Mouse (Mus musculus) liver, embryonic 14.5 days (tissue): ENCODE measurements around the gene Dpysl5. TPM values are rescaled to one million over a fixed set of nuclear protein-coding genes. Genes with fewer than 3 reads are reported as not detected.

Experiments used
- ATAC-seq: fragments of 200-750 bp; cut with Nextera tagmentation; 2 replicates; pipeline ENCODE4 v1.8.0; 2017; ENCODE audit warnings: moderate number of reproducible peaks, mild to moderate bottlenecking, moderate library complexity; ENCODE audit not compliant: insufficient read depth
- DNase-seq, 3 experiments: peaks; one replicate each; pipeline ENCODE4 v3.0.0-alpha.2; 2012 to 2013; ENCODE audit warnings: low read depth in 3 of 3, low spot score in 3 of 3
- H3K27ac ChIP-seq: fragments of 300-500 bp; sonication (generic); 2 replicates; pipeline ENCODE4 v1.5.1; 2014; ENCODE audit warnings: moderate library complexity, mild to moderate bottlenecking, control low read depth, inconsistent platforms
- H3K27me3 ChIP-seq: fragments of 300-500 bp; sonication (generic); 2 replicates; pipeline ENCODE4 v1.6.1; 2014; ENCODE audit warnings: mild to moderate bottlenecking, low read length, moderate library complexity; ENCODE audit not compliant: control insufficient read depth, insufficient read depth
- H3K36me3 ChIP-seq: fragments of 300-500 bp; sonication (generic); replicated peaks from 2 replicates; pipeline ENCODE4 v1.6.1; 2014; ENCODE audit warnings: low read depth; ENCODE audit not compliant: control insufficient read depth, insufficient read depth
- H3K4me1 ChIP-seq, 2 experiments: fragments of 200-500 bp in 1 of 2; fragments of 300-500 bp in 1 of 2; sonication (generic) in 1 of 2; replicated peaks; 2 replicates each; pipeline ENCODE4 v1.6.1; 2012 to 2014; ENCODE audit warnings: antibody characterized with exemption in 1 of 2, inconsistent platforms in 1 of 2, low read length in 1 of 2; ENCODE audit not compliant: control insufficient read depth in 2 of 2, insufficient read depth in 2 of 2
- H3K4me2 ChIP-seq: fragments of 300-500 bp; sonication (generic); 2 replicates; pipeline ENCODE4 v1.6.1; 2014; ENCODE audit warnings: low read depth, mild to moderate bottlenecking, control low read depth, moderate library complexity
- H3K4me3 ChIP-seq, 2 experiments: fragments of 200-500 bp in 1 of 2; fragments of 300-500 bp in 1 of 2; sonication (generic) in 1 of 2; 2 replicates each; pipeline ENCODE4 v1.5.1; 2012 to 2014; ENCODE audit warnings: low read depth in 2 of 2, low read length in 2 of 2, mild to moderate bottlenecking in 2 of 2, control low read depth in 1 of 2, inconsistent platforms in 1 of 2, moderate library complexity in 1 of 2; ENCODE audit not compliant: insufficient read depth in 1 of 2
- H3K9ac ChIP-seq: fragments of 300-500 bp; sonication (generic); replicated peaks from 2 replicates; pipeline ENCODE4 v1.6.1; 2014; ENCODE audit warnings: mild to moderate bottlenecking, control low read depth, moderate library complexity
- H3K9me3 ChIP-seq: fragments of 300-500 bp; sonication (generic); 2 replicates; pipeline ENCODE4 v1.6.1; 2016; ENCODE audit warnings: low read length, mixed read lengths; ENCODE audit not compliant: control insufficient read depth
- CTCF ChIP-seq: IDR thresholded peaks from 2 replicates; pipeline ENCODE4 v1.5.1; 2016; ENCODE audit warnings: antibody characterized with exemption, low read depth, control low read depth
- EP300 ChIP-seq: IDR thresholded peaks from 2 replicates; pipeline ENCODE4 v1.6.1; 2016; ENCODE audit warnings: antibody characterized with exemption, low read depth
- WGBS: fragments of 180-500 bp; shearing (Covaris S2); extraction: QIAGEN DNeasy Blood & Tissue Kit; methylation state at CpG from one replicate; pipeline ENCODE4 v1.1.7; 2014; ENCODE audit not compliant: insufficient replicate concordance; 5-methylcytosine and 5-hydroxymethylcytosine counted together
- polyA plus RNA-seq, 2 experiments: library from polyadenylated mRNA; depleted of rRNA in 1 of 2; stranded (reverse) in 1 of 2; unstranded in 1 of 2; fragments of >200 nt; fragmentation: Nextera tagmentation in 1 of 2; extraction: Ambion mirVana in 1 of 2; gene quantifications; 2 replicates each; pipeline versions ENCODE4 v1.2.1 to v1.2.3; 2012 to 2014

The Dpysl5 gene
- polyA plus RNA-seq, 2 experiments: 0.15 to 0.23 TPM

- ATAC-seq (no peak), DNase-seq (no peak)
- Histone ChIP-seq H3K4me3 (no peak overlapping the region), H3K27ac (no peak overlapping the region), H3K36me3 (no peaks in the 10 kb centered on the region), H3K4me1 (peaks cover 0 to 3% of the 10 kb centered on the region in 2 experiments; a peak in 2 of 4 replicates), H3K4me2 (no peak overlapping the region), H3K27me3 (peaks cover 19% of the 10 kb centered on the region), H3K9ac (no peak overlapping the region), H3K9me3 (no peaks in the 10 kb centered on the region)
- 59% methylated on average over 8 of the region's 8 CpGs for WGBS
- TF ChIP-seq EP300: no peak
- TF ChIP-seq CTCF: no peak
These were observed 107.5 kb downstream of the Dpysl5 start for GRCm38 (mm10) chr5:30818758-30819309.

GRCm38 (mm10) chr5:30822689-30823088 lies 111.3 kb downstream of the Dpysl5 start:
- no peak overlapping the region for H3K9ac ChIP-seq
- H3K4me2 ChIP-seq: no peak overlapping the region
- no peaks in the 10 kb centered on the region for H3K36me3 ChIP-seq
- ATAC-seq (no peak), DNase-seq (no peak)
- 53% methylated on average over 5 of the region's 5 CpGs for WGBS
- H3K4me1 ChIP-seq: no peaks in the 10 kb centered on the region
- no peaks in the 10 kb centered on the region for H3K9me3 ChIP-seq
- H3K4me3 ChIP-seq: no peak overlapping the region
- TF ChIP-seq EP300: no peak
- no peak for TF ChIP-seq CTCF
- no peaks in the 10 kb centered on the region for H3K27me3 ChIP-seq
- H3K27ac ChIP-seq: no peak overlapping the region

DNA sequence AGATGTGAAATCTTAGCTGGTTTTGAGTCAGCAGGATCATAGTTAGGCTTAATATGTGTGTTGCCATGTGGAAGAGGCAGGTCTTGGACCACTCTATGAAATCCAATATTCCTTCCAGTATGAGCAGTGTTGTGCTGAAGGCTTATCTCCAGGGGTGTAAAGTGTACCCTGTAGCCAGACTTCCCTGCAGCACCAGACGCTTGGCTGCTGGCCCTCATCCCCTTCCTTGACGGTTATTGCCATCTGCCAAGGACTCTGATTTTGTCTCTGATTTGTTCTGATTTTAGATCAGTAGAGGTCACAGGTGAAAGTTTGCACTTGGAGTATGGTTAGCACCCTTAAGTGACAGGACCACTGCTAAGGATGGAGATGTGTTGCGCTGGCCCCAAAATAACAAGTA lies 111.7 kb downstream of the Dpysl5 start:
- Histone ChIP-seq H3K27ac (no peak overlapping the region), H3K36me3 (no peaks in the 10 kb centered on the region), H3K27me3 (no peaks in the 10 kb centered on the region), H3K9ac (no peak overlapping the region), H3K9me3 (no peaks in the 10 kb centered on the region), H3K4me1 (no peaks in the 10 kb centered on the region), H3K4me2 (no peak overlapping the region), H3K4me3 (no peak overlapping the region)
- DNase-seq: no peak
- WGBS: 71% methylated on average over 3 of the region's 3 CpGs
- no peak for ATAC-seq
- TF ChIP-seq EP300 (no peak), CTCF (no peak)

DNA sequence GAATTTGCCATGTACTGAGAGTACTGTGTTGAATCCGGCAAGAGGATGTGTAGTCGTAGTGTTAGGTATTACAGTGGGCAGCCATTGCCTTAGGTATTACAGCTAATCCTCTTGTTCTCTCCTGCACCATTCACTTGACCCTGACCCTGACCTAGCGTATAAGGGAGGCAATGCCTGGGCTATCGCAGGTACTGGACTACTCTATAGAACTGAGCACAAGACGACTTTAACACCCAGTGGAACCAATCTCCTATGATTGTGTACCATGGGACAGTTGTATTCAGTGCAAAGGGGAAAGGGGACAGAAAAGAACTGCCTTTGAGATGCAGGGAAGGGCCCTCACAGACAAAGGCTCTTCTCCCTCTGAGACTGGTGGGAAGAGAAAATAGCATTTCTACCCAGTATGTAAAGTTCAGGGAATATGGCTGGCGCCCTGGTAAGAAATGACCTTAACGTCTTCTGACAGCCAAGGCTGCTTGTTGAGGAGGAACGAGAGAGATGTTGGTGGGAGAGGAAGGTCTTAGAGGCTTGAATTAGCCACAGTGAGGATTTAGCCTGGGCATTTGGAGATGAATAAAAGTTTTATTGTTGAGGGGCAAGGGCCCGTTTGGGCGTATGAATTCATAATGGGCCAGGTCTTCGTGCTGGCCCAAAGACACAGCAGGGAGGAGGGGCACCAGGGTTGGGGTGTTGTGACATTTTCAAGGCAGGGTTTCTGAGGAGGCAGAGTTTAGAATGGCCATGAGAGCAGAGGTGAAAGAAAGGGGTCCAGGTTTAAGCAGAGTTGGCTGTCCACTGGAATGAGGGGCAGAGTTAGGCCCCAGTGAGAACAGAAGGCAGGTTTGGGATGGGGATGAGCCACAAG lies 113.0 kb downstream of the Dpysl5 start:
- 72% methylated on average over 11 of the region's 11 CpGs for WGBS
- Histone ChIP-seq H3K4me2 (no peak overlapping the region), H3K27me3 (no peaks in the 10 kb centered on the region), H3K9ac (no peak overlapping the region), H3K9me3 (no peaks in the 10 kb centered on the region), H3K4me3 (no peak overlapping the region), H3K4me1 (no peaks in the 10 kb centered on the region), H3K36me3 (no peaks in the 10 kb centered on the region), H3K27ac (no peak overlapping the region)
- no peak for ATAC-seq
- TF ChIP-seq EP300 (no peak), CTCF (no peak)
- DNase-seq: no peak

DNA sequence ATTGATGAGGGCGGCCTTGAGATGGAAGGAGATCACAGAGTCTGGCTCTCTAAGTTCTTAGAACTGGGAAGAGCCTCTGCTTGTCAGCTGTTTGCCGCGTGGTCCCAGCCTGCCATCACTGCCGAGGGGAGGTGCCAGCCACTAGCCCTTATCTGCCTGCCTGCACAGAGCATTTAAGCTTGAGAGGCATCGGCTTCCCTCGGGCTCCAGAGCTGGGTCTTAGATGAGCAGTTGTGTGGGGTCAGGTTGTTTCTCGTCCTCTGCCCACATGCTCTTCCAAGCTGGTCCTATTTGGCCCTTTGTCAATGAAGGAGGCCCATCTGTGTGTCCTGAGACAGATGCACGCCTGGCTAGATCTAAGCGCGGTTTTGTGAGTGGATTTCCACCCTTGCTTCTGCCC lies 113.8 kb downstream of the Dpysl5 start:
- TF ChIP-seq EP300 (no peak), CTCF (no peak)
- no peak overlapping the region for H3K27ac ChIP-seq
- H3K4me3 ChIP-seq: no peak overlapping the region
- no peaks in the 10 kb centered on the region for H3K27me3 ChIP-seq
- DNase-seq: no peak
- ATAC-seq: no peak
- H3K4me2 ChIP-seq: no peak overlapping the region
- no peaks in the 10 kb centered on the region for H3K36me3 ChIP-seq
- WGBS: 40% methylated on average over 10 of the region's 10 CpGs
- no peak overlapping the region for H3K9ac ChIP-seq
- H3K4me1 ChIP-seq: no peaks in the 10 kb centered on the region
- no peaks in the 10 kb centered on the region for H3K9me3 ChIP-seq
